Mouse (Mus musculus) CD4-positive helper T cell, adult 2 months (primary cell): ENCODE measurements around the gene Dok1.

Experiments used
- DNase-seq: peaks from one replicate; pipeline ENCODE4 v3.0.0-alpha.2; 2012; ENCODE audit warnings: low read depth, missing footprints, low spot score

Gene Dok1

GRCm38 (mm10) chr6:83033249-83034185, at the start of gene Dok1, which contains the start of gene Loxl3:
TSS of gene Dok1 (minus strand) at chr6:83033471.
TSS of gene Loxl3 (plus strand) at chr6:83034173.
- DNase-seq = peak; percentile 84

- no peak for DNase-seq
Observed at GRCm38 (mm10) chr6:83080210-83080609, 46.9 kb upstream of the Dok1 start.

GRCm38 (mm10) chr6:83078324-83078858, 45.1 kb upstream of the Dok1 start:
- DNase-seq = peak; percentile 97

- peak; percentile 41 for DNase-seq
Observed at GRCm38 (mm10) chr6:83077630-83078323, 44.5 kb upstream of the Dok1 start, which contains the start of gene Pcgf1. TSS of gene Pcgf1 (plus strand) at chr6:83077869.

GRCm38 (mm10) chr6:83074979-83075378, 41.7 kb upstream of the Dok1 start:
- DNase-seq = peak; percentile 73

GRCm38 (mm10) chr6:83071220-83071619, 37.9 kb upstream of the Dok1 start:
- no peak for DNase-seq

GRCm38 (mm10) chr6:83070311-83071219, 37.3 kb upstream of the Dok1 start:
- DNase-seq = peak; percentile 52

GRCm38 (mm10) chr6:83070247-83070310, 36.8 kb upstream of the Dok1 start, which contains the start of gene Tlx2:
TSS of gene Tlx2 (minus strand) at chr6:83070293.
- no peak for DNase-seq

- DNase-seq = no peak
Observed at GRCm38 (mm10) chr6:83069488-83070246, 36.4 kb upstream of the Dok1 start.

- no peak for DNase-seq
Observed at GRCm38 (mm10) chr6:83068706-83069487, 35.6 kb upstream of the Dok1 start.

- DNase-seq = no peak
Observed at GRCm38 (mm10) chr6:83068221-83068620, 35.0 kb upstream of the Dok1 start.

- DNase-seq = no peak
Observed at GRCm38 (mm10) chr6:83066441-83066840, 33.2 kb upstream of the Dok1 start.

GRCm38 (mm10) chr6:83065995-83066394, 32.7 kb upstream of the Dok1 start:
- peak; percentile 50 for DNase-seq

GRCm38 (mm10) chr6:83058725-83059124, 25.5 kb upstream of the Dok1 start:
- DNase-seq = no peak

GRCm38 (mm10) chr6:83057790-83058189, 24.5 kb upstream of the Dok1 start, which contains the start of gene Dqx1:
TSS of gene Dqx1 (plus strand) at chr6:83057844.
- DNase-seq = no peak

GRCm38 (mm10) chr6:83054871-83055431, 21.7 kb upstream of the Dok1 start, which contains the start of gene Htra2:
TSS of gene Htra2 (minus strand) at chr6:83055273.
- peak; percentile 60 for DNase-seq

- peak; percentile 99 for DNase-seq
Observed at GRCm38 (mm10) chr6:83054074-83054851, 21.0 kb upstream of the Dok1 start, which contains the start of gene Aup1. TSS of gene Aup1 (plus strand) at chr6:83054521.

- peak; percentile 69 for DNase-seq
Observed at GRCm38 (mm10) chr6:83053136-83053960, 20.1 kb upstream of the Dok1 start.
